Mouse (Mus musculus) bone marrow macrophage, adult 2 months (primary cell): ENCODE results near the gene Chpf.

Source experiments
- CTCF ChIP-seq: IDR thresholded peaks from 2 replicates; pipeline ENCODE4 v1.5.1; 2012; ENCODE audit warnings: low read depth, mild to moderate bottlenecking, low read length, moderate library complexity
- POLR2A ChIP-seq: IDR thresholded peaks from 2 replicates; pipeline ENCODE4 v1.6.1; 2012; ENCODE audit warnings: mild to moderate bottlenecking, low read depth, low read length, borderline replicate concordance

- no peak for TF ChIP-seq CTCF
- TF ChIP-seq POLR2A: no peak
These were observed 21.4 kb downstream of the Chpf start for GRCm38 (mm10) chr1:75457710-75458024.
